Mouse (Mus musculus): ENCODE measurements at regions not wholly inside any gene's neighbourhood (a gene's known extent, or its start where the extent isn't known, plus 50 kb on each side); places are given as distances from the start of the nearest gene placed in this dataset.
"Not testable (repeated sequence)": the region's sequence is repeated elsewhere in the genome, so short reads cannot be mapped to it uniquely, and the experiment has no call there.

DNA sequence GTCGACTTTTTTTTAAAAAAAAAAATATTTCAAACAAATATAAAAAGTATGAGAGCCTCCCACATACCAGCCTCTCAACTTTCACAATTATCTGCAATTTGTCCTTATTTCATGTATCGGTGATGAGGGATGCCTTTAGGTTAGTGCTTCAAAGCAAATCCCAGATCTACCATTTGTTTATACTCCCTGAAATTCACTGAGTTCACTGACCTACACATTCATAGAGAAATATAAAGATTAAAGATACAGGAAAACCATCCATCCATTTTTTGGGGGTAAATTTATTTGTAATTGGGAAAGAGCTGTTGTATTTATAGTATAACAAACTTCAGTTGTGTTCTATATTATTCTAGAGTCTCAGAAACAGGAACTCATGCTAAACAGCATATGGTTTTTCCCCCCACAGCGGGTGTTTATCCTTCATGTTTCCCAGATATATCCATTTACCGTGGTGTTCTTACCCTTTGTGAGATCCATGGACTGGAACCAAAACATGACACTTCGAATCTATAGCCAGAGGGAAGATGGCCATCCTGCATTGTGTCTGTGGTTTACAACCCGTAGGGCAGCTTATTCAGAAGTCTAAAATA, 120.1 kb upstream of the Cpsf6 start:
- no peak for DNase-seq (ENCODE audit: low spot score in 2 of 2)

- DNase-seq (ENCODE audit: low spot score in 2 of 2), result no peak
These were observed 119.5 kb upstream of the Cpsf6 start for GRCm38 (mm10) chr10:117499177-117499863.

DNA sequence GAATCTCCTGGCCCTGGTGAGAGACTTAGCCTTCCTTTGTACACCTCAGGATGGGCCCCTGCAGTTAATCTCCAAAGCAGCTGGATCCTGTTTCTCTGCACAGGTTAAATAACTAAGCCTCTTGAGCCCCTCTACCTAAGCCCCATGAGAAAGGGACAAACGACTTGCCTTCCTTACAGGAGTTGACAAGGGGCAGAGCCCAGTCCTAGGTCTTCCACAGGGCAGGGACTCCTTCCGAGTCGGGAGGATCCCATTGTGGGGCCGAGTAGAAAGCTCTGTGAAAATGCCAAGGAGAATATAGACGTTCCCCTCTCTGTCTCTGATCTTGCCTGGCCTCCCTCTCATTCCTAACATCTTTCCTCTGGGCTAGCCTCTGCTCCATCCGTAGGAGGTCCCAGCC, 118.7 kb upstream of the Cpsf6 start:
- DNase-seq (ENCODE audit: low spot score in 2 of 2), result no peak

- DNase-seq (ENCODE audit: low spot score in 2 of 2), result no peak
These were observed 117.9 kb upstream of the Cpsf6 start for GRCm38 (mm10) chr10:117497565-117498256.

DNA sequence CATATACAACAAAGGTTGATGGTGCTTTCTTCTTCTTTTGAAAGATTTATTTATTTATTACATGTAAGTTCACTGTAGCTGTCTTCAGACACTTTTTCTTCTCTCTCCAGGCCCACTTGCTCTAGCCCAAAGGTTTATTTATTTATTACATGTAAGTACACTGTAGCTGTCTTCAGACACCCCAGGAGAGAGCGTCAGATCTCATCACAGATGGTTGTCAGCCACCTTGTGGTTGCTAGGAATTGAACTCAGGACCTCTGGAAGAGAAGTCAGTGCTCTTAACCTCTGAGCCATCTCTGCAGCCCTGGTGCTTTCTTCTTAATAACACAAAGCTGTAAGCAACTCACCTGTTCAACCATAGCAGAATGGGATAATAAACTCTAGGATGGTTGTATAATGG, 117.3 kb upstream of the Cpsf6 start:
- DNase-seq (ENCODE audit: low spot score in 2 of 2), result not testable (repeated sequence)

DNA sequence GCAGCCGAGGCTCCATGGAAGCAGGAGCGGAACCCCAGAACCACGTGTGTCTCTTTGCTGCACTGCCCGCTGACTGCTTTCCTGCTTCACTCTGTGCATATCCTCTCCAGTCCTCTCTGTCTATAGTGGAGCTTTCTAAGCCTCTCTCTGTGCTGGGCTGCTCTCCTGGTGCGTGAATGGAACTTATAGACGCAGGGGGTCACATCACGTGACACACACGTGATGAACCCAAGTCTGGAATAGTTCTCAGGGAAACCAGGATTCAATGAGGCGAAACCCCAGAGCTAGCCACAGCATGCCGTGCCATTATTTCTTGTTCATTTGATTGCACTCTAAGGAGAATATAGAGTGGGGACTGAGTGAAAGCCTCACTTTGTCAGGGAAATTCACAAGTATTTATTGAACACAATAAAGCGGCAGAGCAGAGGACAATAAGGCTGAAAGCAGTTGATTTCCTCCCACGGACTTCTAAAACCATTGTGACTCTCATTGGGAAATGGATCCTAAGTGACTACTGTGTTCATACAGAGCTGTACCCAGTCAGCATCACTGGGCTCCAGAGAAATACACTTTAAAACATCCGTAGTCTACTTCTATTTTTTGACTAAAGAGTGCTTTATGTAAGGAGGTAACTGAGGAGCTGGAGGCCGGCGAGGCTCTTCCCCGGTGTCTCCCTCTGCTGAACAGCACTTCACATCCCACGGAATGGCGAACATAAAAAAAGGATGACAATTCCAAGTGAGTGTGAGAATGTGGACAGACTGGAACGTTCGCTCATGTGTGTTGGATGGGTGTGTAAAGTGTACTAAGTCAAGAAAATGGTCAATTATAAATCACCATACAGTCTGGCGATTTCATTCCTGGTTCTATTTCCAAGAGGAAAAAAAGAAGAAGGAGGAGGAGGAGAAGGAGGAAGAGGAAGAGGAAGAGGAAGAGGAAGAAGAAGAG, 116.5 kb upstream of the Cpsf6 start:
- DNase-seq (ENCODE audit: low spot score in 2 of 2), result no peak

- DNase-seq (ENCODE audit: low spot score in 2 of 2), result no peak
These were observed 114.4 kb upstream of the Cpsf6 start for GRCm38 (mm10) chr10:117494171-117494701.

DNA sequence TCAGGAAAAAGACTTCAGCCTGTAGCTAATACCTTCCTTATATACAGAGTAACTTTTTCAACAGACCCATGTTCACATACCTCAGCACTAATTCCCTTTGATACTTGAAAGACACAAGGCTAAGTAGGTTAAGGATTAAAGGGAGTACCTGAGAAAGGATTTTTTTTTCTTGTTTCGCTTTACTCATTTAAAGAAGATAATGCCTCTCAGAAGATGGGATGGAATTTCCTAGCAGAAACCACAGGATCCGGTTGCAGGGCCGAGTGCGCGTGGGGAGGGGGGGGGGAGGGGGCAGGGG, 114.0 kb upstream of the Cpsf6 start:
- no peak for DNase-seq (ENCODE audit: low spot score in 2 of 2)

- DNase-seq (ENCODE audit: low spot score in 2 of 2), result no peak
These were observed 113.4 kb upstream of the Cpsf6 start for GRCm38 (mm10) chr10:117493091-117493823.

DNA sequence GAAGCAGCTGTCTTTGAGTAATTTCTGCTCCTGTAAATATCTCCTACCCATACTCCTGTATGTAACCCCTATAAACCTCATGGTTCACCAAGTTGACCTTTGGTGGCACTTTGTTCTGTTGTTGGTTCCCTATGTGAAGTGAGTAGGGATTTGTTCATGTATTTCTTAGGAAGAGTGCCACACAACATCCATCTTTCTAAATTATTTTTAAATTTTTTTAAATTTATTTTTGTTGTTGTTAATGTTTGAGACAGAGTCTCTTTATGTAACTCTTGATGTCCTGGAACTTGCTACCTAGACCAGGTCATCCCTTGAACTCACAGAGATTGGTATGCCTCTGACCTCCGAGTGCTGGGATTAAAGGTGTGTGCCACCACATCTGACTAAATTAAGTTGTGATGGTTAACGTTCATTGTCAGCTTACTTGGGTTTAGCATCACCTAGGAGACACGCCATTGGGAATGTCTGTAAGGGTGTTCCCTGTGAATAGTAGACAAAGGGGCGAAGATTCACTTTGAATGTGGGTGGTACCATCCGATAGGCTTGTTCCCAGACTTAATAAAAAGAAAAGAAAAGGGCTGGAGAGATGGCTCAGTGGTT, 112.7 kb upstream of the Cpsf6 start:
- DNase-seq (ENCODE audit: low spot score in 2 of 2), result no peak

DNA sequence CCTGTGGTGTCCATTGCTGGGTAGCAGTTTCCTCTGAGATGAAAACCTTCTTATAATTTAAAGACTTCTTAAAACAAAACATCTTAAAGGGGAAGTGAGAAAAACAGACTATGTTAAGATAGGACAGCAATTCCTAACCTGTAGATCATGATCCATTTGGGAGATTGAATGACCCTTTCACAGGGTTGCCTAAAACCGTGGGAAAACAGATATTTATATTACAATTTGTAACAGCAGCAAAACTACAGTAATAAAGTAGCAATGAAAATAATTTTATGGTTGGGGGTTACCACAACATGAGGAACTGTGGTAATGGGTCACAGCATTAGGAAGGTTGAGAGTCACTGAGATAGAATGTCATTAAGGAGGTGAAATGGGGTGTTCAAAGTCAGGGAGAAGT, 111.9 kb upstream of the Cpsf6 start:
- DNase-seq (ENCODE audit: low spot score in 2 of 2), result no peak

DNA sequence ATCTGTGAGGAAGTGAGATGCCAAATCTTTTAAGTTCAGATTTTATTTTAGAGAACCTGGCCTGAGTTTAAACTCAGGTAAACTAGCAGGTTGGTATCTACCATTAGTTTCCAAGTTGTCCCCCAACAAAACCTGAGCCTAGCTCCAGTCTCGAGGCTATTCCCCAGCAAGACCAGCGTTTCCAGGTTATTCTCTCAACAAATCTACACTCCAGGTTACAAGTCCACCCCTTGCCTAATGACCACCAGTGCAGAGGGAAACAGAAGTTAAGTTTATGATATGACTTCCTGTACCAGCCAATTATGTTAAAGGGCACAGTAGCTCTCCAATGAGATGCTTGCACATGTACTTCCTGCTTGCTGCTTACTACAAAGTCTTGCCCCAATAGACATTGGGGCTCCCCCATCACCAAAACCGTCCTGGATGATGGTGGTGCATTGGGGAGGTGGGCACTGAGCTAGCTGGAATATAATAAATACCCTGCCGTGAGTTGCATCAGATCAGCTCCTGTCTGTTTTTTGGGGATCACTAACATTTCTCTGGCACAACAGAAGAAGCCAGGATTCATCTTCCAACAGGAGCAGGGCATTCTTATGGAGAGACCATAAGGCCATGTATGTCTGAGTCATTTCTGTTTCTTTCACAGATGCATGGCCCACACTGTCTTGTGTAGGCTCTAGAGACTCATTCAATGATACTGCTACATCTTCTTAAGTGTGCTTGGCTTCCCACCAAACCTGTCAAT, 111.2 kb upstream of the Cpsf6 start:
- DNase-seq (ENCODE audit: low spot score in 2 of 2), result no peak

DNA sequence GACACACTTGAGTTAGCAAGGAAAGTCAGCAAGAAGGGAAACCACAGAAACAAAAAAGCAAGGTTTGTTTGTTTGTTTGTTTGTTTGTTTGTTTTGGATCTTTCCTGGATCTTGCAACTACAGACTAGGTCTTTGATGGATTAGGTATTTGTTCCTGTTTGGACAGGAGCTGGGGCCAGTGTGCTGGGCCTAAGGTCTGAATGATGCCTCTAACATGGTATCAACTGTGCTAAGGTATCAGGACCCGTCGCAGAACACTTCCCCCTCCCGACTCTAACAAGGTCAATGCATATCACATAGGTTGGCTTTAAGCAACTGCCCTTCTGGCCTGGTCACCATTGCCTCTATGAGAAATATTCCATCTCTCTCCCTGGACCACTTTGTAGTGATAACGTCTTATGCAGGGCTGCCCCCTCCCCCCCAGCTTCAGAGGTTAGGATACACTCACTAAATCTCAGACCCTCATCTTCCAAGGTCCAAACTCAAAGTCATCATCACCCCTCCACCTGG, 103.3 kb upstream of the Cpsf6 start:
- DNase-seq (ENCODE audit: low spot score in 2 of 2), result no peak

DNA sequence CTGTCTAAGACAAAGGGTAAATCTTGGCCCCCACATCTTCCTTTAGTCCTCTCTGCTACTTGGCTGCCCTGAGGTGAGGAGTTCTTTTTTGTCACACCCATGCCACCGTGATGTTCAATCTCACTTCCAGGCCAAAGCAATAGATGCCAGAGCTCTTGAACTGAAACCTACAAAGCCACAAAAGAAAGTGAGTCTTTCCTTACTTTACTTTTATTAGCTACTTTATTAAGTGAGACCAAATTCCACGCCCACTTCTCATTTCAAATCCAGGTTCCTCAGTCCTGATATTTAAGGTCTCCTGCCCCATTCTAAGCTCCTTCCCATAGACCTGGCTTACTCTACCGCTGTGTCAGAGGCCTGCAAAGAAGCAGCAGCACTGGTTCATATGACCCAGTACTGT, 102.5 kb upstream of the Cpsf6 start:
- DNase-seq (ENCODE audit: low spot score in 2 of 2), result no peak

DNA sequence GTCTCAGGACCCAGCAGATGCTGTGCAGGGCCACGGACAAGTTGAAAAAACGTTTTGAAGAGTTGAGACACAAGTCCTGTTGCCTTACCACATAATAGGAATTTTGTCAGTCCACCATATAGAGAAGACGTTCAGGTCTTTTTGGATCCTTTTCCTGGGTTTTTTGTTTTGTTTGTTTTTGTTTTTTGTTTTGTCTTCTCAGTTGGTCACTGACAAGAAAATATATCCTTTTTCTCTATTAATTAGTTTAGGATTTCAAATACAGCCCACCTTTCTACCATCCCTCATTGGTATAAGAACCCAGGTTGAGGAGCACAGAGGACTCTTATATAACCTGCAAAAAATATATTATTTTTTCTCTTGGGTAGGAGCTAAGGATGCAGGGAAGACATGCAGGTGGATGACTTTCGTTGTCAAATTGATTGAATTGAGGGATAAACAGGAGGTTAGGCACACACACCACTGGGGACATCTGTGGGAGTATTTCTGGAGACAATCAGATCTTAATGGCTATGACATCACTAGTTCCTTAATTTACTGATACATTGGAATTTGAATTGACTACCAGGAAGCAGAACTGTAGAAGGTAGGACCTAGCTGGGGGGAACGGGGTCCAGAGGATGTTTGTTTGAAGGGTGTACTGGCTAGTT, 101.7 kb upstream of the Cpsf6 start:
- DNase-seq (ENCODE audit: low spot score in 2 of 2), result no peak

DNA sequence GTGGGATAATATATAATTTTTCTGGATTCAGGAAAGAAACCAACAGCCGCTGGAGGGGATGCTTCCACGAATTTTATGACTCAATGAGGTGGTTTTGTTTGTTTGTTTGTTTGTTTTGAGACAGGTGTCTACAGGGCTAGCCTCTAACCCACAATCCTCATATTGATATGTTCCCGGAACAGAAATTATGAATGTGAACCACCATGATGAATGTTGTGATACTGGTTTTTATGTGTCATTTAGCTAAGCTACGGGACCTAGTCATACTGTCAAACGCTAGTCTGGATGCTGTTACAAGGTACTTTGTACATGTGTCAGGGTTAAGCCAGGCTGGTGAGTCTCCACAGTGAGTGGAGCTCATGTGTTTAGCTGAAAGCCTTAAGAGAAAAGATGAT, 100.6 kb upstream of the Cpsf6 start:
- no peak for DNase-seq (ENCODE audit: low spot score in 2 of 2)

DNA sequence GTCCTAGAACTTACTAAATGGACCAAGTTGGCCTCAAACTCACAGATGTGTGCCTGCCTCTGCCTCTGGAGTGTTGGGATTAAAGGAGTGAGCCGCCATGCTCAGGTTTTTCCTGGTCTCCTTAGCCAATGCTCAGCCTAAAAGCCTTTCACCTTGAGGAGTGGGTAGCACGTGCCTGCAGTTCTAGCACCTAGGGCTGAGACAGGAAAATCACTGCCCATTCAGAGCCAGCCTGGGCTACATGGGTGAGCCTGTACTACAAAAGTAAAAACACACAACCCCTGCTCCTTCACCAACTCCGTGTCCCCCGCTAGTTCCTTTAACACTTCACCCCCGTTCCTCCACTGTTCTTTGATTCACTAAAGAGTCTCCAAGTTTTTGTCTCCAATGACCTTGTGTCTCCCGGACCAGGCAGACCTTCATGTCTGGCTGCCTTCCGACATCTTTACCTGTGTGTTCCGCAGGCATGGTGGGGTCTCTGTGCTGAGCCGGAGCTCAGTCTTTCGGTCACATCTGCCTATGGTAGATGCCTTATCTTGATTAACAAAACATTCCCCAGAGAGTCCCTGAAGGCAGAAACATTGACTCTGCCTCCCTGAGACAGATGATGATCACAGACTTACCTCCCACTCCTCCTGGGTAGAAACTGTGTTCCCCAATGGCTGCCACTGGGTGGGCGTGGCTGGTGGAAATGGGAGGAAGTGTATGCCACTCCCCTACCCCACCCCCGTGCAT, 100.1 kb upstream of the Cpsf6 start:
- no peak for DNase-seq (ENCODE audit: low spot score in 2 of 2)

- no peak for DNase-seq (ENCODE audit: low spot score in 2 of 2)
These were observed 99.1 kb upstream of the Cpsf6 start for GRCm38 (mm10) chr10:117478931-117479280.
